Mouse (Mus musculus) frontal cortex, postnatal 36 days (tissue): ENCODE results near the gene Dnajb5.

Experiments used
- DNase-seq, 2 experiments: peaks; one replicate each; pipeline ENCODE4 v3.0.0; 2022; ENCODE audit warnings: low spot score in 2 of 2

Dnajb5 gene

DNA sequence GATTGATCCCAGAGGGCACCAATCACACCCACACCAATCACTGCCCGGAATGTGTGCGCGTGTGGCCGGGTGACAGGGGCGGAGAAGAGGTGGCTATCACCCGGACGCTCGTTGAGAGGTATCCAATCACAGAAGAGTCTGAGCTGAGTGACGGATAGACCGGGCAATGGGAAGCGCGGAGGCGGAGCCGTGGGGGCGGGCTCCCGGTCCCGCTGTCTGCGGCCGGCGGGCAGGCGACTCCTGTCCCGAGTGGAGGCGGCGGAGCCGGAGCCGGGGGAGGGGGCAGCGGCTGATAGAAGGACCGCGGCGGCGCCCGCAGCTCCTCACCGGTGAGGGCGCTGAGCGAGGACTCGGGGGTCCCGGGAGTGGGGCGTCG is at the start of gene Dnajb5:
TSS of gene Dnajb5 (plus strand) at position 139 of the 376 bp plus-strand sequence.
- peak; percentile 99 to 100 for DNase-seq

DNA sequence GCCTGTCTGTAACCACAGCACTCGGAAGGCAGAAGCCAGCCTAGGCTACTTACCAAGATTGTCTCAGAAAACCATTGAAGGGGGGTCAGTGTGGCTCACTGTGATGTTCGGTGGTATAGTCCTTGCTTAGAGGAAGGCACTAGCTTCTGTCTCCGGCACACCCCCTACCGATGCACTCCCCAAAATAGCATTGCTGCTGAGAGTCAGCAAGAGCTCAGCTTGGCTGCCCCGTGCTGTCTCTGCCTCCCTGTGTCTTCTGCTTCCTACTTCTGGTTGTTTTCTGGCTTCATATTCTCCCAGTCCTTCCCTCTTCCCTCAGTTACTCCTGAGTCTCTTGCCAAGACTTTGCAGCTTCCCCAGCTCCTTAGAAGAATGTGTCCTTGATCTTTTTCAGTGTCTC is 48.7 kb upstream of the Dnajb5 start:
- DNase-seq: peak in 1 of 2 experiments; percentile 74

DNA sequence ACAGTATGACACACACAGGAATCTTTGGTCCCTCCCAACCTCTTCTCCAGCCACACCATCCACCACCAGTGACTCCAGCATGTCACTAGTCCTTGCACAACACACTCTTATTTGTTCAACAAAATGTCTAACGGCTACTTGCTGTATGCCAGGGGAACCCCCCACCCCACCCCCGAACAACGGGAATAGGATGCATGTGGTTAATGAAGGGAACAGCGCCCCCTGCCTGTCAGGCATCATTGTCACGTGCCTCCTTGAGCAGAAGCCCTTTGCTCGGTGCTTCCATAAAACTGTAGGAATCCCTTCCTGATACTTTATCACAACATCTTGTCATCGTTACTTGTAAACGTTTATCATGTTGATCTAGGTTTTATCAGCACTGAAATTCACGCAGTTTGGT is 47.4 kb upstream of the Dnajb5 start:
- no peak for DNase-seq

DNA sequence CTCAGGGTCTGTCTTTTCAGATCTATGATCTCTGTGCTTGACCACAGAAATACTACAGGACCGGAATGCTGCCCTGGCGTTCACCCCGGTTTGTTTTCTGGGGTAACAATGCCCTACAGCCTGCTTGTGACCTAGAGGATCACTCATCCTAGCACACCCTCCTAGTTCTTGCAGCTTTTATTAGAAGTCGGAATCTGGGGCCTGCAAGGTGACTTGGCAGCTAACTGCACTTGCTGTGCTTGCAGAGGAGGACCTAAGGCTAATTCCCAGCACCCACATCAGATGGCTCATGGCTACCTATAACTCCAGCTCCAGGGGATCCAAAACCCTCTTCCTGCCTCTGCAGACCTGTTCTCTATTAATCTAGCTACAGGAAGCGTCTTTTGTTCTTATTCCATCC is 46.9 kb upstream of the Dnajb5 start:
- DNase-seq: no peak

DNA sequence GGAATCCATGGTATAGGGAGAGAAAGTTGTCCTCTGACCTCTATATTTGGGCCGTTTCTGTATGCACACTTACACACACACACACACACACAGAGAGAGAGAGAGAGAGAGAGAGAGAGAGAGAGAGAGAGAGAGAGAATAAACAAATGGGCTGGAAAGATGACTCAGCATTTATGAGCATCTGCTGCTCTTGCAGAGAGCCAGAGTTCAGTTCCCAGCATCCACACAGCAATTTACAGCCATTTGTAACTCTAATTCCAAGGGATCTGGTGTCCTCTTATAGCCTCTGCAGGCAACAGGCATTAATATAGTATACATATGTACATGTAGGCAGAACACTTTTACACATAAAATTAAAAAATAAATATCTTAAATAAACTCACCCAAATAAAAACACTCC is 45.7 kb upstream of the Dnajb5 start:
- DNase-seq: no peak

DNA sequence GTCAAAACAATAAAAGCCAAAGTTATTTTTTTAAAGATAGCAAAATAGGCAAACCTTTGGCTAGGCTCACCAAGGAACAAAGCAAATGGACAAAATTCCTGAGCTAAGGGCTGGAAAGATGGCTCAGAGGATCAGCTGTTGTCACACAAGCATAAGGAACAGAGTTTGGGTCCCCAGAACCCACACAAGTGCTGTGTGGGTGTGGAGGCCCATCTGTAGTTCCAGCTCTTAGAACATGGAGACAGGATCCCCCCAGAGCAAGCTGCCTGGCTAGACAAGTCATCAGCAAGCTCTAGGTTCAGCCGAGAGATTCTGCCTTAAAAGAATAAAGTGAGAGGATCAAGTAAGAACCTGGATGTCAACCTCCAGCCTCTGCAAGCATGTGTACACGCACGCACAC is 45.1 kb upstream of the Dnajb5 start:
- no peak for DNase-seq

DNA sequence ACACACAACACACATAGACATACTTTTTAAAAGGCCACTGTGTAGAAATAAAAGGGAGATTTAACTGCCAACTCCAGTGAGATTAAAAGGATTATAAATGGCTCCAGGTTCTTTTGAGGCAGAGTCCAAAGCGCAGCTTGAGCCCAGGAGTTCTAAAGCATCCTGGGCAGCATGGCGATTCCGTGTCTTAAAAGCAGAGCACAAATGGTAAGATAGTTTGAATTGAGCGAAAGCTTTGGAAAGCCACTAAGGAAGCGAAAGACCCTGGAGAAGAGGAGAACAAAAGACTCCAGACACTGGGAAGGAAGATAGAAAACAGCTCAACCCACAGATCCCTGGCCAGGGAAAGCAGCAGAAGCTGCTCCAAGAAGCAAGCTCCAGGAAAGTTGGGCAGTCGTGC is 44.6 kb upstream of the Dnajb5 start:
- DNase-seq: no peak

DNA sequence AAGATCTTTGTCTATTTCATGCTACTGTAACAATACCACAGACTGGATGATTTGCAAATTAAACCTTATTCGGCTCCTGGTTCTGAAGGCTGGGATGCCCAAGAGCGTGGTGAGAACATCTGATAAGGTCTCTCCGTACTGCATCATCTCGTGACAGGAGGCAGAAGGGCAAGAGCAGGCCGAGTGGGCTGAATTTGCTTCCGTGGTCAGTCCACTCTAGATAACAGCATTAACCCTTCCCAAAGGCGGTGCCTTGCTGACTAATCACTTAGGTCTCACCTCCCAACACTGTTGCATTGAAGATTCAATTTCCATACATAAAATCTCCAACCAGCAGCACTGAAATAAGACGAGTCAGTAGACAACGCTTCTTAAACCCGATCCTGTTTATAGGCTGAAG is 36.2 kb upstream of the Dnajb5 start:
- DNase-seq: no peak

DNA sequence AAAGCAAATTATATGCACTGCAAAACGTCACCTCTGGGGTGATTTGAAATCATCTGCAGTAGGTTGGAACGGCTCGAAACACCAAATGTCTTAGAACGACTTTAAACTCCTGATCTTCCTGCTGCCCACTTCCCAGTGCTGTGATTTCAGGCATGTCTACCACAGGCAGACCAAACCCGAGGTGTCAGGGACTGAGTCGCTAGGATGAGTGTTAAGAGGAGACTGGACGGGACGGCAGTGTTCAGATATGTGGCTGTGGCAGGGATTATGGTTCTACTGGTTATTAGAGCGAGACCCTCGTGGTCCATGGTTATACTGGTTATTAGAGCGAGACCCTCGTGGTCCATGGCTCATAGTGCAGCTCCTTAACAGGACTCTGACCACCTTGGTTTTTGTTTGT is 34.3 kb upstream of the Dnajb5 start:
- no peak for DNase-seq

DNA sequence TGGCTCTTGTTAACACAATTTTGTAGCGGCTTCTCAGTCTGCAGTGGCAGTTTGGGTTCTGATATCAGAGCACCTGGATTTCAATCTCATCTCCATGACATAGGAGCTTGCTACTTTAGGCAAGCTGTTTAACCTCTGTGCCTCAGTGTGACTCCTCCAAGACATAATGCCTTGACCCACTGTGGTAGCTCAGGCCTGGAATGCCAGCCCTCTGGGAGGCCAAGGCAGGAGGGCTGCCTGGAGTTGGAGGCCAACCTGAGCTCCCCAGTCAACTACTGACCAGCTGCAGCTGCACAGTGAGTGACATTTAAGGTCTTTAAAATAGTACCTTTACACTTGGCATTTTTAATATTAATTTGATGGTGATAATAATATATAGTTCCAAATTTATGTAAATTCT is 33.6 kb upstream of the Dnajb5 start:
- DNase-seq: no peak

DNA sequence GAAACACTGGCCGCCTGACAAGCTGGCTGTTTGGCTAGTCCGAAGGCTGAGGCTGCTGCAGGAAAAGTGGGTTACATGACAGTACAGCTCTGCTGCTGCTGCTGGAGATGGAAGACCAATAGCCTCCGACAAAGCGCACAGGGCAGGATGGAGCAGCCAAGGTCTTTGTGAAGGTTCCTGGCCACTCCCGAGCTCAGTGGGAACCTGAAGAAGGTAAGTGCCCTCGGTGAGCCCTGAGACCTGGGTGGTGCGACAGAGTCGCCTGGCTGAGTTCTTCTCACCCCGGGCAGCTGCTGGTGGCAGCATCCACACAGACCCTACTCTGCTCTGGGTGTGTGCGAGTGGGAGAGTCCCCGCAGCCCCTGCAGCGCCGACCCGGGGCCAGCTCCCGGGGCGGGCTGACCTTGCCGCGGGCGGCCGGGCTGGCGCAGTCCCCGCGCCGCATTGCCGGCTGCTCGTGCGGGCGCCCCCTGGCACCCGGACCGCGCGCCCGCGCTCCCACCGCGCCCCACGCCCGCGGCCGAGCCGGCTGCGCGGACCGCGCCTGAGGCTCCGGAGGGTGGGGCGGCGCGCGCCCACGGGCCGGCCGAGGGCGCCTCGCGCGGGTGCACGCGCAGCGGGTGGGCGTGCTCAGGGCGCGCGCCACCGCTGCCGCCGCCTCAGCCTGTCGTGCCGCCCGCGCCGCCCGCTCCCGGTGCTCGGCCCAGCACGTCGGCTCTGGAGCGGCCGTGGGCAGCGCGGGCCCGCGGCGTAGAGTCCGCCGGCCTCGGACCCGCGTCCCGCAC is 32.8 kb upstream of the Dnajb5 start, which contains the start of gene Phf24:
TSS of gene Phf24 (plus strand) at position 44 of the 785 bp plus-strand sequence.
- DNase-seq: no peak

DNA sequence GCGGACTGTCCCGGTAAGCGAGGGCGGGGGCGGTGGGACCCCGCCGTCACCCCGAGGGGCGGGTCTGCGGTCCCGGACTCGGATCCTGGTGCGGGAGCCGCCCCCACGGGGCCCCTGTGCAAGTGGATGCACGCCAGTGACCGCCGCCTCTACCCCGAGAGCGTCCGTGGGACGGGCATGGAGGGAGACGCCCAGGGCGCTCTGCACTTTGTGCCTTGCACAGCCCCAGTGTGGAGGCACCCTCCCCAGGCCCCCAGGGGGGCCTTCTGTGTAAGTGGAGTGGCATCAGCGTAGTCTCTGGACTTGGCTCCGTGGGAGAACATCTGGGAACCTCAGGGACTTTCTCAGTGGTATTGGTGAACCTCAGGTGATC is 32.2 kb upstream of the Dnajb5 start:
- DNase-seq: no peak

DNA sequence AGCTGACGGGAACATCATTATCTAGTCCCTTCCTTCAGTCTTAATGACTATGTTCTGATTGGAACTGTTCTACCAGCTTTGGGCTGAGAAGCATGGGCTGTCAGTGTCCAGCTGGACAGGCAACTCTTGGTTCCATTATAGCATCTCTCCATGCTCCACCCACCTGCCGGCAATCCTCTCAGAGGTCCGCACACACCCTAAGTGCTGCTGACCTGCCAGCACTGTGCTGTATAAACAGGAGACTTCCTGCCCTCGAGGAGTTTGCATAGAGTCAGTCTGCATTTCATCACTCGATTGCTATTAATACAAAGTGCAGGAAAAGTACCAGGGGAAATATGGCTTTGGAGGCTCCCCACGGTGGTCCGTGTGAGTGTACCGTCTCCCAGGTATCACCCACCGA is 28.9 kb upstream of the Dnajb5 start:
- no peak for DNase-seq

DNA sequence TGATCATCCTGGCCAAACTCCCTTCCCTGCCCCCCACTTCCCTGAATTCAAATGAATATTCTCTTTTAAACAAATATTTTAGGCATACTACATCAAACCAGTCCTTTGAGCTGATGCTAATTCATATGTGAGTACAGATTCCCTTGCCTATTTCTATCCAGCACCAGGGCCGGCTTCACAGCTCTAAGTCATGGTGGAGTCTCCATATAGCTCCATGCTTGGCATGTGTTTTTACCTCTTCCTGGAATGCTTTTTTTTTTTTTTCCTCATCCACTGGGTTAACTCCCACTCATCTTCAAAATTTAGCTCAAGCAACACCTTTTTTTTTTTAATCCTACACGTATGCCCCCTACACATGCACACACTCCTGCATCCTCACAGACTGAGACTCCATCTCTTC is 28.1 kb upstream of the Dnajb5 start:
- peak in 1 of 2 experiments; percentile 75 for DNase-seq

DNA sequence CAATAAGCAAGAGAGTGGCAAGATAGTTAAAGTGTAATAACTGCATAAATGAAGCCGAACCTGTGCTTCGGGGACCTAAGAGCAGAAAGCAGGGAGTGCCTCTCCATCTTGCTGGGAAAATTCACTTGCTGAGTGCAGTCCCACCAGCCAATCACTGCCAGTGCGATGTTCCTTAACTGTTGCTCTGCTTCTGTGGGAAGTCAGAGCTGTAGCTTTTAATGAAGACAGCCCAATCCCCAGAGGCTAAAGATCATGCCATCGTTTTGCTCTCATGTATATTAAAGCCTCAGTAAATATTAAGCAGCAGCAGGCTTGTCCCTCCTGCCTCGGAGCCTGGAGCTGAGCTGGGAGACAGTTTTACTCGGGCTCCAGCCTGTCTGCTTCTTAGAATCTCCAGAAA is 27.6 kb upstream of the Dnajb5 start:
- DNase-seq: no peak

DNA sequence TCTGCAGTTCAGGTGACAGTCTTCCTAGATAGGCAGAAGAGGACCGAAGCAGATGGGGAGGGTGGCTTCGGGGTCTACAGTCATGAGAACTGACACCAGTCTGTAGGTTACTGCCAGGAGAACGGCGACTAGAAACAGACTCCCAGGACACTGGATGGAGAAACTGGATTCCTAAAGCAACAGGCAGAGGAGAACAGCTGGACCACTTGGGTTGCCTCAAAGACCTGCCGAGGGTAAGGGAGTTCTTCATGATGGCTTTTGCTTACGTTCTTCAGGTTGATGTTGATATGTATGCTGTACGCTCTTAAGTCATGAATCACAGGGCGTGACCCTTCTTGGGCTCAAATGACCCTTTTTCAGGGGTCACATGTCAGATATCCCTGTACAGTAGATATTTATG is 27.2 kb upstream of the Dnajb5 start:
- DNase-seq: no peak

DNA sequence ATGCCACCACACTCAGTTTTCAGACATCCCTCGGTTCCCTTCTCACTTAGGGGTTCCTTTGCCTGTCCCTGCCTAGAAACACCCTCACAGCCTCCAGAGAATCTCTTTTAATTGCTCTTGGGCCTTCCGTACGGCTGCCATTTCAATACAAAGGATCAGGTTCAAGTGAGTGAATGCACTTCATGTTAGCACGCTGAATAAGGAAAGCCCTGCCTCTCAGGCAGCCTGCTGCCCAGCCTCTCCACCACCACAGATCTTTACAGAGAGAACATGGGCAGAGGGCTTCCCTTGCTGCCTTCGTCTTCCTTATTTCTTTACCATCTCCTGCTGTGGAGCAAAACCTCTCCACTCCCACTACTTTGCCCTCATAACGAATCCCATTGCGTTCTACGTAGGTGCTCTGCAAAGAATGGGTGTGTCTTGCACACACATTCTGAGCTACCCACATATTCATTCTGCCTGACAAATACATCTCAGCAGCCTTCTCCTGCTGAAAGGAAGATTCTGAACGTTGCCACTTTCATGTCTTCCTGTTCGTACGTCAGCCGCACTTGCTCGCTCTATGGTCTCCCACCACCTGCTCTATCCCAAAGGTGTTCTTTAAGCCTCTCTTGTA is 25.4 kb upstream of the Dnajb5 start:
- no peak for DNase-seq

DNA sequence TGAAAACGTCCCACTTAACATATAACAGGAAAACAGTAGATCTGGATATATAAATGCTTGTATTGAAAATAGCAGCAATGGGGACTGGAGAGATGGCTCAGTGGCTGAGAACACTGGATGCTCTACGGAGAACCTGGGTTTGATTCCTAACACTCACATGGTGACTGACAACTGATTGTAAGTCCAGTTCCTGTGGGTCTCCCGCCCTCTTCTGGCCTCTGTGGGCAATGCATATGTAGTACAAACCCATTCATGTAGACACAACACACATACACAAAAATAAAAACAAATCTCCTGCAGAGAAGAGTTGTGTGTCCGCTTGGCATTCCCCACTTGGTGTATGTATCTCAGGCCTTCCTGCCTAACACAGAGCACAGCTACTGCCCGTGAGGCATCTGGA is 21.4 kb upstream of the Dnajb5 start:
- no peak for DNase-seq

DNA sequence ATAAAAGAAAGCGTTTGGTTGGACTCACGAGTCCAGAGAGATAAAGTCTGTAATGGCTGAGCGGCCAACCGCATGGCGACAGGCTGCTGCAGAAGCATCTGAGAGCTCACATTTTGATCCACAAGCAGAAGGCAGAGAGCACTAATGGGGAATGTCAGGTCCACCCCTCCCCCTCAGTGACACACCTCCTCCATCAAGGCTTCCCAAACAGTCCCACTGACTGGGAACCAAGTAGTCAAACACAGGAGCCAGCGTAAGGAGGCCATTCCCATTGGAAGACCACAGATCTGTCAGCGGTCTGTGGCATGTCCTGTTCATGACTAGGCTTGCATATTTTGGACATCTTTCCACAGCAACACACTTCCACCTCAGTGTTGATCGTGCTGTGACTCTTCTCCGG is 20.7 kb upstream of the Dnajb5 start:
- DNase-seq: no peak

DNA sequence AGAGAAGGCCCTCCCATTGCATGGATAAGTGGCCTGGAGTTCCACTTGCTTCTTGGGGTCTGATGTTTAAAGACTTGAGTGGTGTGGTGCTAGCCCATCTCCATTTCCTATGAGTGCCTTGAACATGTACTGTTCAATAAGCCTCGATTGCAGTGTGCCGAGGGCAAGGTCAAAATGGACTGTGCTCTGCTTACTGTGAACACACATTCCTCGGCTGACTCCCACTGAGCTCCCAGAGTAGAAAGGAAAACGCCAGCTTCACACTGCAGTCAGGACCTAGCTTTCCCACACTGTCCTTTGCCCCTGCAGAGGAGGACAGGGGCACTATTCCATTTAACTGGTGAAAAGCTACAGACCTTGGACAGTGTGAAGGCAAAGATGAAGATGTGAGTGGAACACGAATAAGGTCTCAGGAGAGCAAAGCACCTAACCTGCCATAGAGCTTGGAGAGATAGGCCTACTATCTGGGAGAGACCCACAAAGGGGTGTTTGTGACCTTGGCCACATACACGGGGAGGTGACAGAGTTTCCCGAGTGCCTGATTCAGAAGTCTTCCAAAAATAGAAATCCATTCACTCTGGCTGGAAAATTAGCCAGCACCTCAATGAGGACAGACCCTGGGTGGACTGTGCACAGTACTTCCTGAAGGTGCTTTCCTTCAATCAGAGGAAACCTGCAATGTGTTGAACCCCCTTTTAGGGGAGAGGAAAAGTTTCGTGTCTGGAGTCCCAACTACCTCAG is 17.2 kb upstream of the Dnajb5 start:
- no peak for DNase-seq

DNA sequence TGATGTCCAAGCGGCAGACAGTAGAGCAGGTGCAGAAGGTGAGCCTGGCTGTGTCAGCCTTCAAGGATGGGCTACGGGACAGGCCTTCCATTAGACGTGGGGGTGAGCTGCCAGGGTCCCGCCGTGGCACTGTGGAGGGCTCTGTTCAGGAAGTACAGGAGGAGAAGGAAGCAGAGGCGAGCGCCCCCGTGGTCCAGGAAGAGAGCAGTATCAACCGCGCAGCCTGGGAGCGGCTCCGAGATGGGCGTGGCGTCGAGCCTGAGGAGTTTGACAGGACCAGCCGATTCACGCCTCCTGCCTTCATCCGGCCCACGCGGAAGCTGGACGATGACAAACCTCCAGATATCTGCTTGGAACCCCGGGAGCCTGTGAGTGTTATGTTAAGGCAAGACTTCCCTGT is 16.0 kb upstream of the Dnajb5 start:
- DNase-seq: peak in 1 of 2 experiments; percentile 65

DNA sequence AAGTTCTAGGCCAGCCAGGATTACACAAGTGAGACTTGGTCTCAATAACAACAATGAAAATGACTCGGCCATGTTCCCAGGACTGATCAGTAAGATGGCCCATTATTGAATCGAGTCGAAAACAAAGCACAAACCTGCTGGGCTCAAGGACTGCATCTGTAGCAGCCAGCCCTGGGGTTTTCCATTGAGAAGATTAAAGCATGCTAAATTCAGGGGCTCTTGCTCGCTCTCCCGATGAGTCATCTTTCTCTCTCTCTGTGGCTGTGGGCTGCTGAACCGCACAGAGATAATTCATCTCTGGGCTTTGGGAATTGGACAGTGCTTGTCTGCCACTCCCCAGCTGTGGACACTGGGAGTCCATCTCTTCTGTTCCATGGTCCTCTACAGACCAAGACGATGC is 8.2 kb upstream of the Dnajb5 start:
- no peak for DNase-seq

DNA sequence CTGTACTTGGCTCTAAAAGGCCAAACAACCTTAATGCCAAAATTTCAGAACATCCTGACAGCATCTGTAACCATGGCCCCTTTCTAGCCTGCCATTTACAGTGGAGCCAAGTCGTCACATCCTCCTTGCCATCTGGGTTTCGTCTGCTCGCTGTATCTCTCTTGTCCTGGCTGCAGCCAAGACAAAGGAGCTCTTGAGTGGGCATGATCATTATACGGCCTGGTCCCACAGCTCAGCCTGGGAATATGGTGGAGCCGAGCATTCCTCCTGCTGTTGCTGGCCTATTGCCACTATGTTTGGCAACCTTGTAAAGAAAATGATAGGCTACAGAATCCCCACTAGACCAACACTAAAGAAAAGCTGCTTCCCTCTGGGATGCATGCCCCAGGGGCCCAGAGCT is 6.3 kb upstream of the Dnajb5 start:
- DNase-seq: no peak
